Mouse (Mus musculus): ENCODE measurements around the gene Cfap61.

The Cfap61 gene

DNA sequence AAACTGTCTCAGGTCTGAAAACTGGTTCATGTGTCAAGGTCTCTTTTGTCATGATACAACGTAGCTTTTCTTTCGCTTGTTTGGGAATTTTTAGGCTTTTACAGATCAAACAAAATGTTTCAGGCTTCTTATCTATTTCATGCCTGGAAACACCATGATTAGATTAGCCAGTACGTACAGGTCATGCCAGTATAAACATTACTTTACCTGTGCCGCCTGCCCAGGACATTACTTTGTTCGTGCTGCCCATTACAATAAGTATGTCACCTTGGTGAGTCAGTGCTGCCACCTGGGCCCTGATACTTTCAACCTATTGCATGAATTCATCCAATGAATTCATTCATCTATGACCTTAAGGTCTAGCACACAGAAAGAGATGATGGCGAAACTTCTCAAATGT, 88.3 kb downstream of the Cfap61 start:
- Histone ChIP-seq H3K36me3 (ENCODE audit: control insufficient read depth, insufficient read depth, low read length, poor library complexity, severe bottlenecking) (no peaks in the 10 kb centered on the region), H3K27me3 (ENCODE audit: control insufficient read depth, insufficient read depth, low read length, poor library complexity, severe bottlenecking) (no peaks in the 10 kb centered on the region)
- no peak for DNase-seq (ENCODE audit: low read depth, low spot score)

- no peaks in the 10 kb centered on the region for H3K27me3 ChIP-seq (ENCODE audit: control insufficient read depth, insufficient read depth, low read length, poor library complexity, severe bottlenecking)
- no peaks in the 10 kb centered on the region for H3K36me3 ChIP-seq (ENCODE audit: control insufficient read depth, insufficient read depth, low read length, poor library complexity, severe bottlenecking)
- DNase-seq (ENCODE audit: low read depth, low spot score) = no peak
Observed at GRCm38 (mm10) chr2:146043640-146044039, 109.1 kb downstream of the Cfap61 start.

GRCm38 (mm10) chr2:146044926-146045890, 110.6 kb downstream of the Cfap61 start:
- DNase-seq (ENCODE audit: low read depth, low spot score) = no peak
- no peaks in the 10 kb centered on the region for H3K27me3 ChIP-seq (ENCODE audit: control insufficient read depth, insufficient read depth, low read length, poor library complexity, severe bottlenecking)
- no peaks in the 10 kb centered on the region for H3K36me3 ChIP-seq (ENCODE audit: control insufficient read depth, insufficient read depth, low read length, poor library complexity, severe bottlenecking)

GRCm38 (mm10) chr2:146047691-146048090, 113.1 kb downstream of the Cfap61 start:
- H3K36me3 ChIP-seq (ENCODE audit: control insufficient read depth, insufficient read depth, low read length, poor library complexity, severe bottlenecking) = no peaks in the 10 kb centered on the region
- DNase-seq (ENCODE audit: low read depth, low spot score) = no peak
- no peaks in the 10 kb centered on the region for H3K27me3 ChIP-seq (ENCODE audit: control insufficient read depth, insufficient read depth, low read length, poor library complexity, severe bottlenecking)

GRCm38 (mm10) chr2:146048221-146048829, 113.7 kb downstream of the Cfap61 start:
- DNase-seq (ENCODE audit: low read depth, low spot score) = no peak
- H3K36me3 ChIP-seq (ENCODE audit: control insufficient read depth, insufficient read depth, low read length, poor library complexity, severe bottlenecking) = no peaks in the 10 kb centered on the region
- H3K27me3 ChIP-seq (ENCODE audit: control insufficient read depth, insufficient read depth, low read length, poor library complexity, severe bottlenecking) = no peaks in the 10 kb centered on the region

- no peak for DNase-seq (ENCODE audit: low read depth, low spot score)
- no peaks in the 10 kb centered on the region for H3K36me3 ChIP-seq (ENCODE audit: control insufficient read depth, insufficient read depth, low read length, poor library complexity, severe bottlenecking)
- no peaks in the 10 kb centered on the region for H3K27me3 ChIP-seq (ENCODE audit: control insufficient read depth, insufficient read depth, low read length, poor library complexity, severe bottlenecking)
Observed at GRCm38 (mm10) chr2:146049339-146049738, 114.8 kb downstream of the Cfap61 start.

- DNase-seq (ENCODE audit: low read depth, low spot score) = no peak
- no peaks in the 10 kb centered on the region for H3K36me3 ChIP-seq (ENCODE audit: control insufficient read depth, insufficient read depth, low read length, poor library complexity, severe bottlenecking)
- no peaks in the 10 kb centered on the region for H3K27me3 ChIP-seq (ENCODE audit: control insufficient read depth, insufficient read depth, low read length, poor library complexity, severe bottlenecking)
Observed at GRCm38 (mm10) chr2:146050069-146050468, 115.5 kb downstream of the Cfap61 start.

GRCm38 (mm10) chr2:146051334-146051733, 116.8 kb downstream of the Cfap61 start:
- no peak for DNase-seq (ENCODE audit: low read depth, low spot score)
- Histone ChIP-seq H3K36me3 (ENCODE audit: control insufficient read depth, insufficient read depth, low read length, poor library complexity, severe bottlenecking) (no peaks in the 10 kb centered on the region), H3K27me3 (ENCODE audit: control insufficient read depth, insufficient read depth, low read length, poor library complexity, severe bottlenecking) (no peaks in the 10 kb centered on the region)

DNA sequence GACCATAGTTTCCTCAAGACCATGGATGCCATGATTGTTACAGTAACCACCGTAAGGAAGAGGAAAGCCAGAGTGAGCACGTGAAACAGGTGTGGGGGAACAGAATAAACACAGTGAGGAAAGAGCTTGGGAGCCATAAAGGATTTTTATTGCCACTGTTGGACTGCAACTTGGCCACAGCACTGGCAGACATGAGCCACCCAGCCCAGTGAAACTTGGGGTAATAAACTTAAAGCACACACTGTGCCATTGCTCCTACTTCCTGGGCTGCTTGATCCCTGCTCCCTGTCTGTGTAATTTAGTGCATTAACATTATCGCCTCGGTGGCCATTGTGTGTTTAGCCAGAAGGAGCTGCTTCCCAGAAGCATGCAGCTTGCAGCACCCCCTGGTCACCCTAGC, 122.5 kb downstream of the Cfap61 start:
- no peak for DNase-seq (ENCODE audit: low read depth, low spot score)
- Histone ChIP-seq H3K27me3 (ENCODE audit: control insufficient read depth, insufficient read depth, low read length, poor library complexity, severe bottlenecking) (no peaks in the 10 kb centered on the region), H3K36me3 (ENCODE audit: control insufficient read depth, insufficient read depth, low read length, poor library complexity, severe bottlenecking) (no peaks in the 10 kb centered on the region)

DNA sequence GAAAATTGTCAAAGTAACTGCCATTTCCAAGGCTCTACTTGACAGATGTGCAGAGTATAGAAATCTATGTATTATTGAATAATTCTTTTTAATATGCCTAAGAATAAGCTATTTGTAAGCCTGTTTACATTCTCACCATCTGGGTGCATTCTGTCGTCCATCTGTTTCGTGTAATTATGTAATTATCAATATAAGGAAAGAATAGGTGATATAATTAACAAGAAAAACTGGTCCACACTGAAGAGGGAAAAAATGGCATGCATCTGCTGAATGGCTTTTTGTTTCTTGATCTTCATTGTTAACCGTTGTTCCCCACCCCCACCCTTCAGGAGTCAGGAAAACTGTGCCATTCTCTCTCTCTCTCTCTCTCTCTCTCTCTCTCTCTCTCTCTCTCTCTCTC, 124.2 kb downstream of the Cfap61 start:
- H3K27me3 ChIP-seq (ENCODE audit: control insufficient read depth, insufficient read depth, low read length, poor library complexity, severe bottlenecking) = no peaks in the 10 kb centered on the region
- no peaks in the 10 kb centered on the region for H3K36me3 ChIP-seq (ENCODE audit: control insufficient read depth, insufficient read depth, low read length, poor library complexity, severe bottlenecking)
- DNase-seq (ENCODE audit: low read depth, low spot score) = no peak

- DNase-seq (ENCODE audit: low read depth, low spot score) = no peak
- H3K36me3 ChIP-seq (ENCODE audit: control insufficient read depth, insufficient read depth, low read length, poor library complexity, severe bottlenecking) = no peaks in the 10 kb centered on the region
- no peaks in the 10 kb centered on the region for H3K27me3 ChIP-seq (ENCODE audit: control insufficient read depth, insufficient read depth, low read length, poor library complexity, severe bottlenecking)
Observed at GRCm38 (mm10) chr2:146061421-146062300, 127.1 kb downstream of the Cfap61 start.

DNA sequence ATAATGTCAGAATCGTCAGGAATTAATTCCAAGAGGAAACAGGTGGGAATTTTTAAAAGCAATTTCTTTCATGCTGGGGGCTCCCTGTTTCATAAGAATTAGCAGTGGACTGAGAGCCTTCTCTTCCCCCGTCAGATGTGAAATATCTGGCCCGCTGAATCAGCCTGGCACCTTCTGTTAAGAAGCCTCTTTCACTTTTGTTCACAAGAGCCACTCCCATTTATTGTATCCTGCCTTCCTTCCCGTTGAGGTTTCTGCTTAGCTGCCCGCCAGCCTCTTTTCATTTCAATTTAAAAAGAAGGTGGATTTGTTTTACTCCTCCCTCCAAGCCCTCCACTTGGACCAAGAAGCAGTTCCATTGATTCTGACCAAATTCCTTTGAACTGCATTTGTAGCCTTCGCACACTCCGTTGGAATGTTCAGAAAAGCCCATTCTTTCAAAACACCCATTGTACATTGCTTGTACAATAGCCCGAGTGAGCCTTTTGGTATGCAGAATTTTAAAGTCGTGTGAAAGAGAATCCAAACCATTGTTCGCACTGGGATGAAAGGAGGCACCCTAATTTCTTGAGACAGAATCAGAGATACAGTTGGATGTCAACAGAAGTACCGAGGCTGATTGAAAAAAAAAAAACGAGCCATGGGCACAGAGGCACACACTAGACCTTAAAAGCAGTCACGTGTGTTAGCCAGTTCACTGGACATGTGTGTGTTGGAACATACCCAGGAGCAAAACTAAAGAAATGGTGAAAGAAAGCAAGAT, 127.9 kb downstream of the Cfap61 start:
- H3K27me3 ChIP-seq (ENCODE audit: control insufficient read depth, insufficient read depth, low read length, poor library complexity, severe bottlenecking) = no peaks in the 10 kb centered on the region
- no peaks in the 10 kb centered on the region for H3K36me3 ChIP-seq (ENCODE audit: control insufficient read depth, insufficient read depth, low read length, poor library complexity, severe bottlenecking)
- no peak for DNase-seq (ENCODE audit: low read depth, low spot score)

DNA sequence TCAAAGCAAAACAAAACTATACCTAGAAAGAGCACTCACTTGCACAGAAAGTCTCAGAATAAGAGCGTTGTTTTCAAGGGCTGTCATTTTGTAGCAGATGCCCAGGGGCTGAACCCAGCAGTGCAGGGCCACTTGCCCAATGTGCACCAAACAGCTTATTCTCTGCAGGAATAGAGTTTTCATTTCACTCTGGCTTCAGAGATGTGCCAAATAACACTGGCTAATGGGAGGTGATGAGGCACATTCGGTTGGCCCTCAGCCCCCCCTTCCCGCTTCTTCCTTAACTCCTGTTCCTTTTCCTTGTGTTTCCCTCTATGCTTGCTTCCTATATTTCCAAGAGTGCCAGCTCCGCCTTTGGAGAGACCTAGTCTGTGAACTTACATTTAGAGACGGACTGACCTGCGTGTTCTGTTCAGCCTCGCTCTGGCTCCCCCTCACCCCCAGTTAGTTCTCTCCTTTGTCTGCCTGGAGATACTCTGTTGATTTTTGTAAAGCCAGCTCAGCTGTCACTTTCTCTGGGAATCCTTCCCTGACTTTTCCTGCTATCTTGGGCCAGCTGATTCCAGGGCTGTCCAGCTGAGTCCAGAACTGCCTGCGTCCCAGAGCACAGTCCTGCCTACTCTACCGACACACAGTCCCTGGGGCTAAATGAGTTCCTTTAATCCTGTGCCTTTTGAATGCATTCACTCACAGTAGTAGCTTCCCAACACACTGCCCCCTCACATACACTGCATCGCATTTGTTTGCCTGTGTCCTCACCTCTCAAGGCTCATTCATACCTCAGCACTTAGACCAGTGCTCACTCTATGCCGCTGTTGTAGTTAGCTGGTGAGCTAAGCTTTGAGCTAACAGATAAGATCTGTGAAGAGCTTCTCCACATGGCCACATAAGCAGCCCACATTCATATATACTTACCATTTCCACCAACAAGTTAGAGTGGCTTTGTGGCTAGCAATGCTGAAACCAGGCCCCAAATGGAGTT, 128.8 kb downstream of the Cfap61 start:
- DNase-seq (ENCODE audit: low read depth, low spot score) = no peak
- Histone ChIP-seq H3K36me3 (ENCODE audit: control insufficient read depth, insufficient read depth, low read length, poor library complexity, severe bottlenecking) (no peaks in the 10 kb centered on the region), H3K27me3 (ENCODE audit: control insufficient read depth, insufficient read depth, low read length, poor library complexity, severe bottlenecking) (no peaks in the 10 kb centered on the region)

Measured in splenic B cell, adult 2 months (primary cell).